Mouse (Mus musculus) G1E (cell line): ENCODE data around the gene Arsg.

Experiments used
- CTCF ChIP-seq: IDR thresholded peaks from 2 replicates; pipeline ENCODE4 v1.5.1; 2012; ENCODE audit warnings: low read depth, low read length, inconsistent platforms, mixed read lengths
- GATA1 ChIP-seq: IDR thresholded peaks from 2 replicates; pipeline ENCODE4 v1.6.1; 2012; ENCODE audit warnings: borderline replicate concordance, low read length, inconsistent platforms, mixed read lengths
- TAL1 ChIP-seq: conservative IDR thresholded peaks from 2 replicates; pipeline ENCODE4 v1.6.1; 2012; ENCODE audit warnings: low read depth, low read length, inconsistent platforms, mixed read lengths

GRCm38 (mm10) chr11:109578536-109578935, 105.4 kb downstream of the Arsg start:
- TF ChIP-seq CTCF (no peak), TAL1 (no peak), GATA1 (no peak)
